Mouse (Mus musculus) erythroblast, embryonic 14.5 days (primary cell): ENCODE measurements at regions not wholly inside any gene's neighbourhood (a gene's known extent, or its start where the extent isn't known, plus 50 kb on each side); places are given as distances from the start of the nearest gene placed in this dataset.

Source experiments
- H3K27me3 ChIP-seq: 2 replicates; pipeline ENCODE4 v1.6.1; 2012; ENCODE audit warnings: inconsistent platforms; ENCODE audit not compliant: control insufficient read depth
- H3K36me3 ChIP-seq: 2 replicates; pipeline ENCODE4 v1.6.1; 2012; ENCODE audit warnings: mild to moderate bottlenecking, inconsistent platforms; ENCODE audit not compliant: control insufficient read depth
- H3K4me1 ChIP-seq: 2 replicates; pipeline ENCODE4 v1.6.1; 2012; ENCODE audit warnings: inconsistent platforms; ENCODE audit not compliant: control insufficient read depth
- H3K4me3 ChIP-seq: replicated peaks from 2 replicates; pipeline ENCODE3; 2012; ENCODE audit warnings: moderate library complexity, mild to moderate bottlenecking, inconsistent platforms
- H3K9me3 ChIP-seq: 2 replicates; pipeline ENCODE4 v1.6.1; 2012; ENCODE audit warnings: low read length, inconsistent platforms, mixed read lengths; ENCODE audit not compliant: control insufficient read depth
- GATA1 ChIP-seq: IDR thresholded peaks from 2 replicates; pipeline ENCODE4 v1.6.1; 2012; ENCODE audit warnings: low read length, inconsistent platforms, mixed read lengths
- TAL1 ChIP-seq: IDR thresholded peaks from 3 replicates; pipeline ENCODE4 v1.6.1; 2012; ENCODE audit warnings: low read length, inconsistent platforms, mixed read lengths

DNA sequence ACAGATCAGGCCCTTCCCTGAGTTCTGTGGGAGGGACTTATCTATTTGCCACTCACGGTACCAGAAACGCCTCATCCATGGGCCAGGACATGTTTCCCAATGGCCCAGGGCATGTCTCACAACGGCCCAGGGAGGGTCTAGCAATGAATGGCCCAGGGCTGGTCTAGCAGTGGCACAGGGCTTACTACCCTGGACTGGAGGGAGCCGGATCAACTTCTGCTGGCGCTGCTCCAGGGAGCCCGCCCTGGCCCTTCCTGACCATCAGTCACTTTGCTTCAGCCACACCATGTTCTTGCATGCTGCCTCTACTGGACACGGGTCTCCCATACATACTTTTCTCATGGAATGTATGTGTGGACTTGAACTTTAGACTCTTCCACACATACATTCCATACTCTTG is 290.1 kb upstream of the Zfp637 start:
- peaks cover 11% of the 10 kb centered on the region; the same call in 1 of the 2 replicates for H3K9me3 ChIP-seq
- no peaks in the 10 kb centered on the region for H3K4me1 ChIP-seq
- H3K27me3 ChIP-seq = no peaks in the 10 kb centered on the region
- no peaks in the 10 kb centered on the region for H3K36me3 ChIP-seq
- no peak overlapping the region for H3K4me3 ChIP-seq
- TF ChIP-seq GATA1 (no peak), TAL1 (no peak)

DNA sequence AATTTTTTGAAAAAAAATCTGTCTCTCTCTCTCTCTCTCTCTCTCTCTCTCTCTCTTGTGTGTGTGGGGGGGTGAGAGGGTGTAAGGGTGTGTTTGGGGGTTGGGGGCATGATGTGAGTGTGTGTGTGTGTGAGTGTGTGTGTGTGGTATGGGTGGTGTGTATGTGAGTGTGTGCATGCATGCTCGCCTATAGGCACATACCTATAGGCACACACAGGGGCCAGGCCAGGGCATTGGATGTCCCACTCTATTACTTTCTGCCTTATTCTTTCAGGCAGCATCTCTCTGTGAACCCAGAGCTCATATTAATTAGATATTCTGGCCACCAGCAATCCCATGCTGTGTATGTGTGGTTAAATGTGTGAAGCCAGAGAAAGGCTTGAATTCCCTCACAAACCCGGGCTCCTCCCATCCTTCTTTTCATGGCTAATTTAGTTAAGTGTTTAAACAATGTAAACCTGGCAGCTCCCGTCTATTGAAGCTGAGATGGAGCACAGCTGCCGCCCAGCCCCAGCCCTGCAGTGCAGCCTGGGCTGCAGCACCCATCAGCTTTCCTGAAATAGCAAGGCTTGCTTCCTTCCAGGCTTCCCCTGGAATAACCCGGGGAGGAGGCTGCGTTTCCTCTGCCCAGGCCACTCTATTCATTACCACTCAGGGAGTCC is 288.8 kb upstream of the Zfp637 start:
- no peaks in the 10 kb centered on the region for H3K4me1 ChIP-seq
- TF ChIP-seq TAL1 = no peak
- no peak for TF ChIP-seq GATA1
- no peaks in the 10 kb centered on the region for H3K36me3 ChIP-seq
- H3K4me3 ChIP-seq = no peak overlapping the region
- H3K9me3 ChIP-seq = peaks cover 11% of the 10 kb centered on the region; the same call in 1 of the 2 replicates
- H3K27me3 ChIP-seq = no peaks in the 10 kb centered on the region

GRCm38 (mm10) chr6:117563159-117563558 is 277.8 kb upstream of the Zfp637 start:
- TF ChIP-seq GATA1 (no peak), TAL1 (no peak)
- Histone ChIP-seq H3K4me1 (no peaks in the 10 kb centered on the region), H3K36me3 (no peaks in the 10 kb centered on the region), H3K4me3 (no peak overlapping the region), H3K27me3 (no peaks in the 10 kb centered on the region), H3K9me3 (peaks cover 2% of the 10 kb centered on the region)

DNA sequence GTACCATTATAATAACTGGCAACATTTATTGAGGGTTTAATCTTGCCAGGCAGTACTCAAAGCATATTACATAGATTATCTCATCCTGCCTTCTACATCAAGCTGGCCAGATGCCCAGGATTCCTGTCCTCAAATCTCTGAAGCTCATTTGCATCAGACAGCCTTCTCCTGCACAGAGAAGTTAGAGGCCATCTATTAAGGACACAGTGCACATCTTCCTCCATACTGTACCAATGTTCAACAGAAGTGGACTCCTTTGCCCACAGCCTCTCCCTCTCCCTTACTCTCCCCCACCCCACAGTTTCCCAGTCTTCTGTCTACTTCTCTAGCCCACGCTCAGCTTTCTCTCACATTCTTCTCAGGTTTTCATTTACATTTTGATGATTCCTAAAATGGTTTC is 277.3 kb upstream of the Zfp637 start:
- TF ChIP-seq GATA1 (no peak), TAL1 (no peak)
- Histone ChIP-seq H3K9me3 (peaks cover 2% of the 10 kb centered on the region), H3K27me3 (no peaks in the 10 kb centered on the region), H3K36me3 (no peaks in the 10 kb centered on the region), H3K4me3 (no peak overlapping the region), H3K4me1 (no peaks in the 10 kb centered on the region)

DNA sequence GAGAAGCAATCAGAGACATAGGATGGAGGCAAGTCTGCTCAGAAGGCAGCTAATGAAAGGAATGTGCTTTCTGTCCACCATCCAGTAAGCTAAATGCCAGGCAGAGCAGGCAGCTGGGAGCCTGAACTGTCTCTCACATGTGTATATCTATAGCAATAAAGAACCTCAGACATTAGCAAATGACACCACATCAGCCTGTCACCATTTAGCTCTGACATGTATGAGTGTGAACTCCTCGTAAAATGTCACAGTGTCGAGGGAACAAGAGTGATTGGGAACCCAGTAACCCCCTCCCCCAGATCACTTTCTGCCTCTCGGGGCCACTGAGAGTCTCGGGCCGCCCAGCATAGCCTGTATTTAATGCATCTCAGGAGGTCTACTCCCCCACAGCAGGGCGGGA is 274.2 kb upstream of the Zfp637 start:
- Histone ChIP-seq H3K4me1 (no peaks in the 10 kb centered on the region), H3K9me3 (peaks cover 5% of the 10 kb centered on the region; the same call in 1 of the 2 replicates), H3K4me3 (no peak overlapping the region), H3K27me3 (no peaks in the 10 kb centered on the region), H3K36me3 (no peaks in the 10 kb centered on the region)
- TF ChIP-seq TAL1 (no peak), GATA1 (no peak)

DNA sequence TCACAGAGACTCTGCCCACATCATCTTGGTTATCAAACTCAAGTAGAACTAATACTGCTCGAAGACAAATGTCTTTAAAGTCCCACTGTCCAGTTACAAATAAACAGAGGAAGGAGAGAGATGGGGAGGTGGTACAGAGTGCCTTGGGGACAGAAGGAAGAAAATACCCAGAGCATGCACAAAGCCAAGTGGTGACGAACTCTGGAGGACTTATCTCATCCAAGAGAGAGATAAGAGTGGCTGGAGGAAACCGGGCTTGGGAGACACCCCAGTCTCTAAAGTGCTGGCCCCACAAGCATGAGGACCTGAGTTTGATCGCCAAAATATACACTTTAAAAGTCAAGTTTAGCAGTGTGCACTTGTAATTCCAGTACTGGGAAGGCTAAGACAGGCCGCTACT is 273.3 kb upstream of the Zfp637 start:
- no peaks in the 10 kb centered on the region for H3K36me3 ChIP-seq
- H3K4me1 ChIP-seq = no peaks in the 10 kb centered on the region
- no peak overlapping the region for H3K4me3 ChIP-seq
- no peaks in the 10 kb centered on the region for H3K27me3 ChIP-seq
- no peak for TF ChIP-seq TAL1
- no peak for TF ChIP-seq GATA1
- peaks cover 5% of the 10 kb centered on the region; the same call in 1 of the 2 replicates for H3K9me3 ChIP-seq

- H3K27me3 ChIP-seq = no peaks in the 10 kb centered on the region
- no peak overlapping the region for H3K4me3 ChIP-seq
- no peaks in the 10 kb centered on the region; the same call in 1 of the 2 replicates for H3K36me3 ChIP-seq
- no peaks in the 10 kb centered on the region for H3K4me1 ChIP-seq
- TF ChIP-seq TAL1 = no peak
- no peak for TF ChIP-seq GATA1
- peaks cover 3% of the 10 kb centered on the region; the same call in 1 of the 2 replicates for H3K9me3 ChIP-seq
Observed at GRCm38 (mm10) chr6:117569576-117570326, 271.2 kb upstream of the Zfp637 start.

DNA sequence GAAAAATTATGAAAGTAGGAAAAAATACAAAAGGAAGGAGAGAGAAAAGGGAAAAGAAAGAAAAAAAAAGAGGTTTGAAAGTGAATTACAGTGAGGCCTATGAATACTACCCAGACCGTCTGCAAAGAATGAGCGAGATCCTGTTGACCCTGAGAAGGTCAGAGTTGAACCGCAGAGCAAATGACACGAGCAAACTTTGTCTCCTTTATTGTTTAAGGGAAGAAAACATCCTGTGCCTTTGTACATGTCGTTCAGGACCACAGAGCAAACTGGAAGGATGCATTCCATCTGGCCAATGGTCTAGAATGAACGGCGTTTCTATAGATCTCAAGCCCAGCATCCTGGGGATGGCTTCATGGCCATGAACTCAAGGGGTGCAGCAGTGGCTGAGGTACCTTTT is 270.6 kb upstream of the Zfp637 start:
- TF ChIP-seq GATA1 = no peak
- no peak for TF ChIP-seq TAL1
- Histone ChIP-seq H3K9me3 (peaks cover 7% of the 10 kb centered on the region), H3K36me3 (peaks cover 2% of the 10 kb centered on the region; the same call in 1 of the 2 replicates), H3K27me3 (no peaks in the 10 kb centered on the region), H3K4me1 (no peaks in the 10 kb centered on the region), H3K4me3 (no peak overlapping the region)

DNA sequence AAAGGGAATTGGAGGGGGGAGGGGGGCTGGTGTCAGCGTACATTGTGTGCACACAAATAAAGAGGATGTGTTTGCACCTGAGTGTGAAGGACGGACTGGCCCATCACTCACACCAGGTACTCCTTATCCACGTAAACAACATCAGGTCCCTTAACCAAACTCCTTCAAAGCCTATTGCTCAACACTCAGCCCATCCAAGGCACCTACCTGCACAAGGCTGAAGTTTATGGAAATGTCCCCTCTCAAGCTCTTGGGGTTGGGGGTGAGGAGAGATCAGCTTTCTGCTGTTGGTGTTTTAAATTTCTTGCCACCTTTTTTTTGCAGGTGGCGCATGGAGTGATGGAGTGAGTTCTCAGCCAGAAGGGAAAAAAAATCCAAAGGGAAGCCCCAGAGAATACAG is 270.2 kb upstream of the Zfp637 start:
- Histone ChIP-seq H3K4me1 (no peaks in the 10 kb centered on the region), H3K9me3 (peaks cover 7% of the 10 kb centered on the region), H3K27me3 (no peaks in the 10 kb centered on the region), H3K36me3 (peaks cover 2% of the 10 kb centered on the region; the same call in 1 of the 2 replicates), H3K4me3 (no peak overlapping the region)
- TF ChIP-seq TAL1 (no peak), GATA1 (no peak)

DNA sequence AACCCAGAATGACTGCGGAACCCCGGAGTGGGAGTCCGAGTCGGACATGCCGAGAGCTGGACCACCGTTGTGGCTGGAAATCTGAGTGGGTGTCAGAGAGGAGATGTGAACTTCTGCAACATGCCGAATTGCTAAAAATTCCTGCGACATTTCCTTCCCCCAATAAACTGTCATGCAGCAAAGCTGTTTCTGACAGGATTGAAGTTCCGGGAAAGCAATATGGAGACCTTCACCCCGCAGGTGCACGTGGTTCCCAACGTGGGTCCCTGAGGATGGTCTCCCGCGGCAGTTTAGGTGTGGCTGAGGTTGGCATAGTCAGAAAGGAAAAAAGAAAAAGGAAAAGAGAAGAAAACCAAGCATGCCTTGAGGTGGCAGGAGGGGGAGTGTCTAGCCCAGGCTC is 269.0 kb upstream of the Zfp637 start:
- no peak overlapping the region for H3K4me3 ChIP-seq
- no peaks in the 10 kb centered on the region for H3K27me3 ChIP-seq
- TF ChIP-seq TAL1 (no peak), GATA1 (no peak)
- no peaks in the 10 kb centered on the region for H3K4me1 ChIP-seq
- H3K36me3 ChIP-seq = peaks cover 2% of the 10 kb centered on the region; the same call in 1 of the 2 replicates
- H3K9me3 ChIP-seq = peaks cover 7% of the 10 kb centered on the region
